Mouse (Mus musculus) C2C12 (cell line): ENCODE data around the gene Rab19. TPM values are rescaled to one million over a fixed set of nuclear protein-coding genes. Genes with fewer than 3 reads are reported as not detected.

Source experiments
- H3K27me3 ChIP-seq: one replicate; pipeline ENCODE4 v1.6.1; 2011; ENCODE audit not compliant: control insufficient read depth, insufficient read depth, insufficient read length
- H3K36me3 ChIP-seq: one replicate; pipeline ENCODE4 v1.6.1; 2011; ENCODE audit not compliant: control insufficient read depth, insufficient read depth
- H3K4me3 ChIP-seq: one replicate; pipeline ENCODE4 v1.5.1; 2011; ENCODE audit warnings: mild to moderate bottlenecking, control low read depth; ENCODE audit not compliant: poor library complexity, insufficient read depth, severe bottlenecking
- H3K79me2 ChIP-seq: one replicate; pipeline ENCODE4 v1.6.1; 2011; ENCODE audit not compliant: control insufficient read depth, insufficient read depth
- H3K79me3 ChIP-seq: one replicate; pipeline ENCODE4 v1.6.1; 2011; ENCODE audit warnings: low read depth, control low read depth
- H3ac ChIP-seq: one replicate; pipeline ENCODE3; 2011; ENCODE audit warnings: low read depth; ENCODE audit not compliant: control insufficient read depth, insufficient read length
- CEBPB ChIP-seq: IDR thresholded peaks from one replicate; pipeline ENCODE4 v1.6.1; 2011; ENCODE audit warnings: low read depth, mild to moderate bottlenecking, control low read depth, moderate library complexity
- CTCF ChIP-seq: IDR thresholded peaks from one replicate; pipeline ENCODE4 v1.5.1; 2011; ENCODE audit not compliant: control insufficient read depth, insufficient read depth, insufficient read length
- FOSL1 ChIP-seq: IDR thresholded peaks from one replicate; pipeline ENCODE4 v1.8.0; 2011; ENCODE audit warnings: mild to moderate bottlenecking, low read length; ENCODE audit not compliant: poor library complexity, insufficient read depth, severe bottlenecking
- MAX ChIP-seq: IDR thresholded peaks from one replicate; pipeline ENCODE4 v1.6.1; 2011; ENCODE audit warnings: mild to moderate bottlenecking, control low read depth
- MYOD1 ChIP-seq: IDR thresholded peaks from one replicate; pipeline ENCODE4 v1.6.1; 2011; ENCODE audit warnings: low read depth; ENCODE audit not compliant: control insufficient read depth, insufficient read length
- MYOG ChIP-seq: IDR thresholded peaks from one replicate; pipeline ENCODE4 v1.6.1; 2011; ENCODE audit not compliant: control insufficient read depth, insufficient read length; ENCODE audit errors: extremely low read depth
- USF1 ChIP-seq: IDR thresholded peaks from one replicate; pipeline ENCODE4 v1.6.1; 2011; ENCODE audit warnings: low read depth, mild to moderate bottlenecking, control low read depth, moderate library complexity
- long read RNA-seq, 2 experiments: library from polyadenylated mRNA; unstranded; transcript quantifications; one replicate each; pipeline ENCODE4 v2.0.0; 2019 to 2020
- polyA plus RNA-seq: library from polyadenylated mRNA; unstranded; fragments of >200 nt; fragmentation: generic; extraction: Trizol; gene quantifications from one replicate; pipeline ENCODE4 v1.2.1, GENCODE M21; 2012; ENCODE audit warnings: missing spikeins

Rab19 gene
- not detected for polyA plus RNA-seq
- long read RNA-seq, experiment 1: 0 reads
- long read RNA-seq, experiment 2: 0 reads

DNA sequence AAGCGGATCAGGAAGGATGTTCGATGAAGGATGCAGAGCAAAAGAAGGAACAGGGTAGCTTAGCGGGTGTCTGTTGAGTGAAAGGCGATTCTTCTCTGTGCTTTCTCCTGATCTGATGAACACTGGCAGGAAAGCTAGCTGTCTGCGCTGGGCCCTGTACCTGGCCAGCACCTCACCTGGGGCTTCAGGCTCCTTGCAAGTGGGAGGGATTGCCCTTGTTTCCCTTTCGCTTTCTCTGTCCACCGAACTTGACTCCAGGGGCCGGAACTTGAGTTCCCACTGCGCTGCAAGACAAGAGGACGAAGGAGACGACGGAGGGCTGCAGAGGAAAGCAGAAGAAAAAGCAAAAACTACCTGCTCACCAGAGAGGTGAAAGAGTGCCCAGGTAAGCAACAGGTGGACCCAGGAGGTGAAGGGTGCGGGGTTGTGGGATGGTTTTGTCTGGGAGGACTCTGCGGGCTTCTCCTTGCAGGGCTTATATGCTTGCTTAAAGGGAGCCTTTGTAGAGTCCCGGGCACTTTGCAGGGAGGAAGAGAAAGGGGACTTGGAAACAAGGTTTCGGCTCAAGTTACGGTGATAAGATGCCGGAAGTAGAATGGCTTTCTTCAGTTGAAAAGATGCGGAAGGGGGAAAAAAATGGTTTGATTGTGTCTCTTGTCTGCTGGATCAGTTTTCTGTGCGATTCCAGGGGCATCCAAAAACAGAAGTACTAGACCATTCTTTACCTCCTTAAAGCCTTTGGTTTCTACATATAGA lies at the start of gene Rab19:
Gene Rab19 (plus strand): TSS at position 51 of the 756 bp plus-strand sequence.
- Histone ChIP-seq H3K79me3 (no peaks in the 10 kb centered on the region), H3K79me2 (peaks cover 9% of the 10 kb centered on the region), H3ac (no peak within 1 kb of the TSS), H3K36me3 (no peaks in the 10 kb centered on the region), H3K27me3 (no peaks in the 10 kb centered on the region), H3K4me3 (no peak within 1 kb of the TSS)
- TF ChIP-seq USF1 (no peak), CEBPB (no peak), MYOG (no peak), MAX (no peak), FOSL1 (no peak), MYOD1 (no peak), CTCF (no peak)

DNA sequence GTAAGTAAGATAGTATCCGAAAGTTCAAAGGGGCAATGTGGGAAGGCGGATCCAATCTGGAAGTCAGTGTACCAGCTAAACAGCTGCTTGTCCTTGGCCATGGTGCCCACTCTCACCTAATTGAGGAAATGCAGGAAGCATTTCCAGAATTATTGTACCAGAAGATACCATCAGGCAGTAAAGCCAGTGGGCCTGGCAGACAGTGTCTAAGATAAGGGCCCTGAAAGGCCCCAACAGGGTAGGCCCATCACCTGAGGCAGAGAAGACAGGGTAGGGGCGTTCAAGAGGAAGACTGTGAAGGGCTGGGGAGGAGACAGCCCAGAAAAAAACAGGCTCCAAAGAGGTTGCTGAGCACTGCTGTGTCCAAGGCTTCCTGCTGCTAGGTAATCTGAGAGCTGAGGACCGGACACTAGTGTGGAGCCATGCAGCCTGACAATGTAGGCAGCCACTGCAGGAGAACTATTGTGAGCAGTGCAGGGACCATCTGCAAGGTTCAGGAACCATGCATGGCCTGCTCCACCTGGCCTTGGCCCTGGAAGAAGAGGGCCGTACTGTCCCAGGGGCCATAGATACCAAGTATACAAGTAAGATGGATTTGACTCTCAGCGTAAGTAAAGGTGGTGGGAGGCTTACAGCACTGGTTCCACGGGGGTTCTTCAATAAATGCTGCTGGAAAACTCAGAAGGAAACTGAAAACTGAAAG lies 48.8 kb upstream of the Rab19 start:
- TF ChIP-seq MAX: no peak
- no peak for TF ChIP-seq CEBPB
- TF ChIP-seq MYOD1: no peak
- TF ChIP-seq CTCF: no peak
- no peak for TF ChIP-seq MYOG
- TF ChIP-seq USF1: no peak
- no peak for TF ChIP-seq FOSL1
- H3K27me3 ChIP-seq: no peaks in the 10 kb centered on the region

DNA sequence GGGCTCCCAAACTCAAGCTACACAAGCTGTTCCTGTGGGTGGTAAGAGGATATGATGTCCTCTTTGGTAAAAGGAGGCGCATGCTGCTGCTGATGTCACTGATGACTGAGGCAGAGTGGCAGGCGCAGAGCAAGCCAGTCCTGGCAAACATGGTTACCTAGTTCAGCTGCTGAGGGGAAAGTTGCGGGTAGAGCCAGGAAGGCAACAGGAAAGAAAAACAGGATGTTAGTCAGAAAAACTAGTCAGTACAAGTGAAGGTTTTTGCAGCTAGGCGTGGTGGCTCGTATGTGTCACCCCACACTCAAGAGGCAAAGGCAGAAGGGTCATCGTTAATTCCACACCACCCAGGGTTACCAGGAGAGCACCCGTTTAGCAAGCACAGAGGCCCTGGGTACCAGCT lies 46.8 kb upstream of the Rab19 start:
- peaks cover 5% of the 10 kb centered on the region for H3K36me3 ChIP-seq
- H3K4me3 ChIP-seq: no peak overlapping the region
- no peak overlapping the region for H3ac ChIP-seq
- no peaks in the 10 kb centered on the region for H3K27me3 ChIP-seq
- TF ChIP-seq MAX (no peak), FOSL1 (no peak), MYOG (no peak)
- H3K79me3 ChIP-seq: no peaks in the 10 kb centered on the region
- no peaks in the 10 kb centered on the region for H3K79me2 ChIP-seq

More for the DNA sequence above, 48.8 kb upstream of the Rab19 start:
- no peaks in the 10 kb centered on the region for H3K79me3 ChIP-seq
- no peak overlapping the region for H3ac ChIP-seq
- no peaks in the 10 kb centered on the region for H3K79me2 ChIP-seq
- peaks cover 5% of the 10 kb centered on the region for H3K36me3 ChIP-seq
- no peak overlapping the region for H3K4me3 ChIP-seq

DNA sequence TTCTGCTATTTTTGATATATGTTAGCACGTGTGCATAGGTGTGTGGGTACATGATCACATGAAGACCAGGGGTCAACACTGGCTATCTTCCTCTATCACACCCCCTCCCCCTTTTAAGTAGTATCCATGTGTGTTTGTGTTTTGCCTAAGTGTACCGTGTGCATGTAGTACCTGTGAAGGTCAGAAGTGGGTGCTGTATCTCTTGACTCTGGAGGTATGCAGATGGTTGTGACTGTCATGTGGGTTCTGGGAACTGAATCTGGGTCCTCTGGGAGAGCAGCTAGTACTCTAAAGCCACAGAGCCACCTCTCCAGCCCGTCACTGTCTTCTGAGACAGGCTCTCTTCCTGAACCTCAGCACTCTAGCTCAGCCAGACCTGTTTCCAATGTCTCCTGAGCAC lies 46.1 kb upstream of the Rab19 start:
- no peak for TF ChIP-seq CTCF
- TF ChIP-seq CEBPB: no peak
- TF ChIP-seq MAX: no peak
- no peak for TF ChIP-seq FOSL1
- TF ChIP-seq MYOD1: no peak
- TF ChIP-seq USF1: no peak
- no peaks in the 10 kb centered on the region for H3K79me2 ChIP-seq
- no peaks in the 10 kb centered on the region for H3K79me3 ChIP-seq
- H3K4me3 ChIP-seq: no peak overlapping the region
- peaks cover 5% of the 10 kb centered on the region for H3K36me3 ChIP-seq
- no peak overlapping the region for H3ac ChIP-seq
- H3K27me3 ChIP-seq: no peaks in the 10 kb centered on the region

DNA sequence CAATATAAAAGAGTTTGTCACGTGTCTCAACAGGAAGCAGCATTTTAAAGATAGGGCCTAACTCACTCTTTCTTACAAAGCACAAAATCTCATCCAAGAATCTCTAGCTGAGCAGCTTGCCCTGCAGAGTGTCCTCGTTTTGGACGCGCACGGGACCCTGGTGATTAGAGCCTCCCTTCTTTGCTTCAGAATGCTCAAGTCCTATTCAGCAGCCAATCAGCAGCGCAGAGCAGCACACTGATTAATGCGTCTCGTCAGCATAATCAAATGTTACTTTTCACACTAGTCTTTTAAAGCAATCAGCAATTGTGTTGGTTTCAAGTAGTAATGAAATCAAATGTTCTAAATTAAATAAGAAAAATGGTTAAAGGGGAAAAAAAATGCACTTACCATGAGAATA lies 42.6 kb upstream of the Rab19 start:
- Histone ChIP-seq H3K79me2 (no peaks in the 10 kb centered on the region), H3K36me3 (peaks cover 11% of the 10 kb centered on the region), H3K4me3 (no peak overlapping the region), H3K79me3 (no peaks in the 10 kb centered on the region), H3ac (no peak overlapping the region), H3K27me3 (no peaks in the 10 kb centered on the region)
- TF ChIP-seq MAX (no peak), CEBPB (no peak), CTCF (no peak), FOSL1 (no peak), MYOD1 (no peak), USF1 (no peak), MYOG (no peak)

DNA sequence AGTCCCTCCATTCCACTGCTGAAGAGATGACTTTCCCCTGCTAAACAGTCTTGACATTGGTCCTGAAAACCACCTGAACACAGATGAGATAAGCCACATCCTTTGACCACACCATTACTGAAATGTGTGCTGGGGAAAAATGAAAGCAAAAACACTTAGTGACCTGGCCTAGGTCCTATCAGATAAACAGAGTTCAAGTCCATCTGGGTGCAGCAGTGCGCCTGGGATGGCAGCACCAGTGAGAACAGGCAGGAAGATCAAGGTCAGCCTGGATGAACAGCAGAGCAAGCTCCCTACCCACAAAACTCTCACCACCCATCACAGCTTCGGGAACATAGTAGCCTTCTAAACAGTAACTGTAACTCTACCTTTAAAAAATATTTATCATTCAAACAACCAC lies 39.2 kb upstream of the Rab19 start:
- TF ChIP-seq MAX (no peak), USF1 (no peak), CTCF (no peak), FOSL1 (no peak), MYOD1 (no peak), CEBPB (no peak), MYOG (no peak)
- Histone ChIP-seq H3K79me2 (no peaks in the 10 kb centered on the region), H3K4me3 (no peak overlapping the region), H3K27me3 (no peaks in the 10 kb centered on the region), H3ac (no peak overlapping the region), H3K79me3 (no peaks in the 10 kb centered on the region), H3K36me3 (peaks cover 15% of the 10 kb centered on the region)
